Mouse (Mus musculus): ENCODE measurements around the gene Arl9. TPM values are rescaled to one million over a fixed set of nuclear protein-coding genes. Genes with fewer than 3 reads are reported as not detected.

Arl9 gene
- polyA plus RNA-seq (2015; fragmentation: Nextera tagmentation; extraction: Ambion mirVana): not detected in 2 replicates

DNA sequence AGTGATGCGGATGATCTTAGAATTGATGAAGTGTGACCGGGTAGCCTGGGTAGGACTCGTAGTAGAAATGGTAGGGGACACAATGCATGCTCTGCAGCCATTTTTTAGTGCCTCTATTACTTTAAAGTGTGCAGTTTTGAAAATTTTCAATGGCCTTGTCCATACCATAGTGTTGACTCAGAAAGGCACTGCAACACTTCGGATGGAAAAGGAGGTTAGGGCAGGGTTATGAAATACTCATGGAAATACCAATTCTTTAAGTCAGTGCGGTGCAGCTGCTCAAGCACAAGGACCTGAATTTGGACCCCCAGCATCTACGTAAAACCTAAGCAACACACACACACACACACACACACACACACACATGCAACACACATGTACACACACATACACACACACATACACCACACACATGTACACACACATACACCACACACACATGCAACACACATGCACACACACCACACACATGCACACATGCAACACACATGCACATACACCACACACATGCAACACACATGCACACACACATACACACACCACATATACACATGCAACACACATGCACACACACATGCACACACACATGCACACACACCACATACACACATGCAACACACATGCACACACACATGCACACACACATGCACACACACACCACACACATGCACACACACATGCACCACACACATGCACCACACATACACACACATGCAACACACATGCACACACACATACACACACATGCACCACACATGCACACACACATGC, at the start of gene Arl9:
Gene Arl9, plus strand, starts transcription at position 5 of the 771 bp plus-strand sequence.

DNA sequence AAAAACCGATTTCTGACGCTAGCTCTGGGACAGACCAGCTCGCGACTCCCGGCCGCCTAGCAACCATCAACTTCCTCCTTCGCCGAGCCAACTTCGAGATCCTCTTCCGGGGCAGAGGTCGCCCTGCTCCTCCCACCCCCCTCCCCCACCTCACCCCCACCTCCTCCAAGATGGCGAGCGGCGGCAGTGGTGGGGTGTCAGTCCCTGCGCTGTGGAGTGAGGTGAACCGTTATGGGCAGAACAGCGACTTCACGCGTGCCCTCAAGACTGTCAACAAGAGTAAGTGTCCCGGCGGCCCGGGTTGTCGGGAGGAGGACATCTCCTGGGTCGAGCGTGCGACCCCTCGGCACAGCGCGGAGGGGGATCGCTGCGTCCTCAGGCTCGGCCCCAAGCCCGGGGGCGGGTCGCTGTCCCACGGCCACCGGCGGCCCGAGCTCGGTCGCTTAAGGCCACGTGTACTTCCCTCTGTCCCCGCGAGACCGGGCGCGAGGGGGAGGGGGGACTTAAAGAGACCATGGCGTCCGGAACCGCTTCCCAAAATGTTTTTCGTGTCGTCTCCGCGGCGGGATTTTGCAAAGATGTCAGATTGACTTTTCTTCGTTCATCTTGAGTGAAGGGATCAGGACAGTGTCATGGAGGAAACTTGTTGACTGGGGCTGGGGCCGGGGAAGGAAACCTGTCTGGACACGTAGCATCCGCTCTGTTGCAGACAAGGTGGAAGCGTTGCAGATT, 29.1 kb upstream of the Arl9 start, which contains the start of gene Srp72:
Gene Srp72, plus strand, starts transcription at position 130 of the 732 bp plus-strand sequence.

DNA sequence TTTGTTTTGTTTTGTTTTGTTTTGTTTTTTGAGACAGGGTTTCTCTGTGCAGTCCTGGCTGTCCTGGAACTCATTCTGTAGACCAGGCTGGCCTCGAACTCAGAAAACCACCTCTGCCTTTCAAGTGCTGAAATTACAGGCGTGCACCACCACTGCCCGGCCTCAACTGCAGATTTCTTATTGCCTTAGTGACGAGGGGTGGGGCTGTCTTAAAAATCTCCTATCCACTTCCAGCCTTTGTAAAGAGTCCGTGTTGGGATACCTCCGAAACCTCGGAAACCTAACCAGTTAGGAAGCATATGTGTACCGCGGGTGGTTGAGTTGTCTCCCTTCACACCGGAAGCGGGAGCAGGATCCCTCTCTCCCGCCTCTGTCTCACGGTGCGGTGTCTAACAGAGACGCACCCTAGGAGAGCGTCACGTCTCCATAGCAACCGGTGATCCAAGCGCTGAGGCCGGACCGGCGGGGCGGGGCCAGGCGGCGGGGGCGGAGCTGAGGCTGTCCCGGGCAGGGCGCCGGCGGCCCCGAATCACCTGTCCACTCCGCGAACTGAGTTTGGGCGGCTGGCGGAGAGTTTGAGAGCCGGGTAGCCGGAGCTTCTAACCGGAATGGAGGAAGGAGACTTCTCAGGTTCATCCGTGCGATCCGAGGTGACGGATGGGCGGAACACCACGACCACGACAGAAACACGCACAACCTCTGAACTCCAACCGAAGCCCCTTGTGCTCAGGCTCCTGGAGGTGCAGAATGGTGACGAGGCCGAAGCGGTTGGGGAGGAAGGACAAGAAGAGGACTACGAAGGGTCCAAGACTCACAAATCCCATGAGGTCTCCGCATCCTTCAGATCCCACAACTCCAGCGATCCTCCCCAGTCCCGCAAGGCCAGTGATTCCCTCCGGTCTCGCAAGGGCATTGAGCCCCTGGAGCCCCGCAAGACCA, 12.0 kb downstream of the Arl9 start, which contains the start of gene Thegl:
Gene Thegl, plus strand, starts transcription at position 480 of the 939 bp plus-strand sequence.

Other genes starting within 250 kb of the Arl9 start
- 5.6 and 7.0 TPM in 2 replicates for gene Aasdh, start 98.5 kb upstream of the Arl9 start, polyA plus RNA-seq (2015; fragmentation: Nextera tagmentation; extraction: Ambion mirVana)
- 135 and 140 TPM in 2 replicates for gene Paics, start 52.7 kb upstream of the Arl9 start, polyA plus RNA-seq (2015; fragmentation: Nextera tagmentation; extraction: Ambion mirVana)
- 28.4 and 29.4 TPM in 2 replicates for gene Ppat, start 52.5 kb upstream of the Arl9 start, polyA plus RNA-seq (2015; fragmentation: Nextera tagmentation; extraction: Ambion mirVana)
- gene Srp72, start 29.4 kb upstream of the Arl9 start, polyA plus RNA-seq (2015; fragmentation: Nextera tagmentation; extraction: Ambion mirVana): 44.1 and 46.4 TPM in 2 replicates
- gene Thegl, start 12.0 kb downstream of the Arl9 start, polyA plus RNA-seq (2015; fragmentation: Nextera tagmentation; extraction: Ambion mirVana): not detected in 2 replicates
- 2.7 TPM in 2 replicates for gene Hopx, start 111.1 kb downstream of the Arl9 start, polyA plus RNA-seq (2015; fragmentation: Nextera tagmentation; extraction: Ambion mirVana)
- 5.3 and 7.7 TPM in 2 replicates for gene Spink2, start 207.4 kb downstream of the Arl9 start, polyA plus RNA-seq (2015; fragmentation: Nextera tagmentation; extraction: Ambion mirVana)